Mouse (Mus musculus) CD4-positive, CD25-positive, alpha-beta regulatory T cell, adult 2 months (primary cell): ENCODE results near the gene Prok1.
A peak's percentile ranks its signal among the peaks of the same experiment; 100 is the strongest.

Experiments
- DNase-seq: peaks from one replicate; pipeline ENCODE4 v3.0.0-alpha.2; 2012; ENCODE audit warnings: low read depth, low spot score

The Prok1 gene

DNA sequence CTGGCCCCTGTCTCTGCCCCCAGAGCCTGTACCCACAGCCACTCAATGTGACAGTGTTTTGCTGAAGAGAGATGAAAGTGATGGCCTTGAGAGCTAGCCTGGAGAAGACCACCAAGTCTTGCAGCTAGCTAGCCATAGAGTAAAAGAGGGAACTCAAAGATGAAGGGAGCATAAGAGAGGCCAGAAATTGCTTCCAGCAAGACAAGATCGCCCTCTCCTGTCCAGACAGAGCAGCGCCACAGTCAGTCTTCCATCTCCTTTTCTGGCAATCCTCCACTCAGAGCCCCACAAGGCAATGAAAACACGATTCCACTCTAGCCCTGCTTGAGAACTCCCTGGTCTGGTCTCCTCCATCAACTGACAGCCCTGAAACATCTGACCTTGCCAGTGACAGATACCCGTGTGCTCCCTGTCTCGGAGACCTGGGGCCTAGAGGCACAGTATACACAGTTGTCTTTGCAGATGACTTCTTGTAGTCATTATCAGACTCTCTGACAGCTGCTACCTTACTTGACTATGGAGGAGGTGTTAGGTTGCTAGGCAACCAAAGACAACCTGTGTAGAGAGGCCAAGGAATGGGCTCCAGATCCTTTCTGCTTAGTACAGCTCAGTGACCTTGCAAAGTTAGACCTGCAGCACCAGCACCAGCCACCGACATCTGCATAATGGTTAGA is 51.1 kb downstream of the Prok1 start:
- peak; percentile 71 for DNase-seq

- no peak for DNase-seq
Observed at GRCm38 (mm10) chr3:107187022-107187421, 52.5 kb downstream of the Prok1 start.

GRCm38 (mm10) chr3:107185597-107185996 is 53.9 kb downstream of the Prok1 start:
- peak; percentile 58 for DNase-seq

- DNase-seq: no peak
Observed at GRCm38 (mm10) chr3:107183178-107183577, 56.3 kb downstream of the Prok1 start.
